8 mouse cellular contexts compared by ENCODE assay signal in genomic region chr17:49432071-49432711, GRCm38 (mm10). TPM values are rescaled to one million over a fixed set of nuclear protein-coding genes. Genes with fewer than 3 reads are reported as not detected.
DNase-seq lines count a peak whose midpoint lies in the region; ATAC-seq and TF ChIP-seq lines count a peak whose summit lies in the region.

No protein-coding gene starts in this region.

- H3K9ac ChIP-seq in liver, embryonic 15.5 days, result peak overlapping the region; percentile 7; the same call in 1 of the 2 replicates

- no peak for TF ChIP-seq POLR2A in brain, embryonic 14.5 days (IDR thresholded peaks at IDR 0.05; ENCODE audit: borderline replicate concordance, extremely low read depth, insufficient read depth, insufficient read length, poor library complexity, severe bottlenecking)

- DNase-seq in spleen, adult 12 weeks (ENCODE audit: low spot score), result peak; percentile 45
- no peak for DNase-seq in spleen, adult 18-20 months
- DNase-seq in brain, embryonic 14.5 days (ENCODE audit: low read depth), result peak; percentile 64
- peak; percentile 71 for DNase-seq in heart, postnatal 4 days
- peak; percentile 29 to 71 for DNase-seq in urinary bladder, postnatal 4 days (ENCODE audit: low spot score in 2 of 2)
- DNase-seq in thymus, postnatal 36 days, result no peak
- DNase-seq in thymus, adult 18-20 months, result no peak

- H3K27me3 ChIP-seq in liver, embryonic 15.5 days, result no peaks in the 10 kb centered on the region

- peaks cover 86% of the 10 kb centered on the region for H3K4me1 ChIP-seq in liver, embryonic 15.5 days (replicated peaks)

- H3K4me3 ChIP-seq in liver, embryonic 15.5 days (replicated peaks), result no peak overlapping the region

- TF ChIP-seq CTCF in brain, embryonic 14.5 days (IDR thresholded peaks at IDR 0.05; ENCODE audit: borderline replicate concordance, extremely low read depth, insufficient read depth, insufficient read length), result no peak

- peak overlapping the region; percentile 84 for H3K27ac ChIP-seq in liver, embryonic 15.5 days (replicated peaks)

- no peak for ATAC-seq in liver, embryonic 15.5 days (ENCODE audit: insufficient read depth)

- no peaks in the 10 kb centered on the region for H3K9me3 ChIP-seq in liver, embryonic 15.5 days (replicated peaks)

- H3K4me2 ChIP-seq in liver, embryonic 15.5 days, result peak overlapping the region; percentile 74

- 48% methylated on average over 4 of the region's 4 CpGs for WGBS in liver, embryonic 15.5 days (ENCODE audit: insufficient replicate concordance)

- H3K36me3 ChIP-seq in liver, embryonic 15.5 days (replicated peaks), result peaks cover 56% of the 10 kb centered on the region

RNA-seq across cellular contexts. Expression of gene Mocs1, which starts 4.0 kb away (rescaled TPM):
- 9.3 and 9.9 TPM in 2 replicates for polyA plus RNA-seq in brain, embryonic 14.5 days (2012; rRNA removed)
- total RNA-seq in heart, postnatal 4 days (2021), result 10 to 100 TPM; 15.6 to 19.6 TPM
- polyA plus RNA-seq in liver, embryonic 15.5 days (2015; fragmentation: Nextera tagmentation; extraction: Ambion mirVana), result 10.4 and 10.5 TPM in 2 replicates

Comparison
In these comparisons a context has a peak if more than half of its experiments do, and no peak if none do; other contexts are left out.
1. DNase-seq: peak in spleen, adult 12 weeks (single experiment), brain, embryonic 14.5 days (single experiment), heart, postnatal 4 days (single experiment) and urinary bladder, postnatal 4 days (2 of 2); none in spleen, adult 18-20 months (0 of 2), thymus, postnatal 36 days (0 of 2) and thymus, adult 18-20 months (0 of 2).